Mouse (Mus musculus) lung, embryonic 16.5 days (tissue): ENCODE measurements around the gene Scd2. TPM values are rescaled to one million over a fixed set of nuclear protein-coding genes. Genes with fewer than 3 reads are reported as not detected.

Experiments used
- ATAC-seq: fragments of 200-750 bp; cut with Nextera tagmentation; 2 replicates; pipeline ENCODE4 v1.8.0; 2017; ENCODE audit warnings: low read depth, mild to moderate bottlenecking, moderate library complexity
- H3K27ac ChIP-seq: fragments of 300-500 bp; sonication (generic); 2 replicates; pipeline ENCODE4 v1.5.1; 2014; ENCODE audit warnings: mild to moderate bottlenecking, control low read depth, low read length
- H3K27me3 ChIP-seq: fragments of 300-500 bp; sonication (generic); 2 replicates; pipeline ENCODE4 v1.6.1; 2014; ENCODE audit warnings: low read depth, low read length, mixed read lengths; ENCODE audit not compliant: control insufficient read depth, insufficient read depth
- H3K36me3 ChIP-seq: fragments of 300-500 bp; sonication (generic); 2 replicates; pipeline ENCODE4 v1.6.1; 2014; ENCODE audit warnings: low read length; ENCODE audit not compliant: control insufficient read depth, insufficient read depth
- H3K4me1 ChIP-seq: fragments of 300-500 bp; sonication (generic); replicated peaks from 2 replicates; pipeline ENCODE4 v1.6.1; 2014; ENCODE audit warnings: low read length, mixed read lengths; ENCODE audit not compliant: control insufficient read depth, insufficient read depth
- H3K4me2 ChIP-seq: fragments of 300-500 bp; sonication (generic); 2 replicates; pipeline ENCODE4 v1.6.1; 2014; ENCODE audit warnings: low read depth, low read length, control low read depth
- H3K4me3 ChIP-seq: fragments of 300-500 bp; sonication (generic); 2 replicates; pipeline ENCODE4 v1.5.1; 2014; ENCODE audit warnings: mild to moderate bottlenecking, low read length, control low read depth
- H3K9ac ChIP-seq: fragments of 300-500 bp; sonication (generic); 2 replicates; pipeline ENCODE4 v1.6.1; 2014; ENCODE audit warnings: low read length, control low read depth
- H3K9me3 ChIP-seq: fragments of 300-500 bp; sonication (generic); 2 replicates; pipeline ENCODE4 v1.6.1; 2016; ENCODE audit warnings: low read length; ENCODE audit not compliant: control insufficient read depth
- WGBS: fragments of 180-500 bp; shearing (Covaris S2); extraction: QIAGEN DNeasy Blood & Tissue Kit; methylation state at CpG from one replicate; pipeline ENCODE4 v1.1.7; 2014; 5-methylcytosine and 5-hydroxymethylcytosine counted together
- polyA plus RNA-seq: library from polyadenylated mRNA; unstranded; fragments of >200 nt; fragmentation: Nextera tagmentation; extraction: Ambion mirVana; gene quantifications from 2 replicates; pipeline ENCODE4 v1.2.1, GENCODE M21; 2015

The Scd2 gene
- polyA plus RNA-seq, 1 experiment from 2014 or later = 232 TPM

- Histone ChIP-seq H3K36me3 (peaks cover 58% of the 10 kb centered on the region), H3K4me2 (peak overlapping the region; percentile 96; the same call in 1 of the 2 replicates), H3K9me3 (no peaks in the 10 kb centered on the region), H3K4me3 (peak overlapping the region; percentile 3; the same call in 1 of the 2 replicates), H3K9ac (peak overlapping the region; percentile 33), H3K27me3 (no peaks in the 10 kb centered on the region), H3K4me1 (peaks cover 78% of the 10 kb centered on the region), H3K27ac (peak overlapping the region; percentile 54)
- WGBS = 25% methylated on average over 6 of the region's 6 CpGs
- ATAC-seq = no peak
Measured at GRCm38 (mm10) chr19:44299902-44300301, 6.4 kb downstream of the Scd2 start.

- no peak overlapping the region for H3K4me2 ChIP-seq
- H3K4me3 ChIP-seq = no peak overlapping the region
- peaks cover 63% of the 10 kb centered on the region for H3K36me3 ChIP-seq
- ATAC-seq = no peak
- peaks cover 80% of the 10 kb centered on the region for H3K4me1 ChIP-seq
- peak overlapping the region; percentile 33 for H3K9ac ChIP-seq
- WGBS = 70% methylated on average over 7 of the region's 7 CpGs
- H3K27ac ChIP-seq = peak overlapping the region; percentile 54
- no peaks in the 10 kb centered on the region for H3K27me3 ChIP-seq
- no peaks in the 10 kb centered on the region for H3K9me3 ChIP-seq
Measured at GRCm38 (mm10) chr19:44300520-44300919, 7.0 kb downstream of the Scd2 start.

- H3K4me1 ChIP-seq = peaks cover 75% of the 10 kb centered on the region
- peaks cover 65% of the 10 kb centered on the region for H3K36me3 ChIP-seq
- H3K4me3 ChIP-seq = no peak overlapping the region
- H3K9ac ChIP-seq = no peak overlapping the region
- H3K27me3 ChIP-seq = no peaks in the 10 kb centered on the region
- peak overlapping the region; percentile 32; the same call in 1 of the 2 replicates for H3K27ac ChIP-seq
- WGBS = 40% methylated on average over 16 of the region's 16 CpGs
- peak; percentile 34; the same call in 1 of the 2 replicates for ATAC-seq
- H3K9me3 ChIP-seq = no peaks in the 10 kb centered on the region
- no peak overlapping the region for H3K4me2 ChIP-seq
Measured at GRCm38 (mm10) chr19:44301176-44301575, 7.7 kb downstream of the Scd2 start.

GRCm38 (mm10) chr19:44301671-44302305, 8.3 kb downstream of the Scd2 start:
- Histone ChIP-seq H3K27ac (peak overlapping the region; percentile 38), H3K36me3 (peaks cover 69% of the 10 kb centered on the region), H3K4me1 (peaks cover 69% of the 10 kb centered on the region), H3K4me3 (no peak overlapping the region), H3K27me3 (no peaks in the 10 kb centered on the region), H3K9ac (no peak overlapping the region), H3K4me2 (no peak overlapping the region), H3K9me3 (no peaks in the 10 kb centered on the region)
- 51% methylated on average over 9 of the region's 9 CpGs for WGBS
- no peak for ATAC-seq

GRCm38 (mm10) chr19:44302901-44303300, 9.4 kb downstream of the Scd2 start:
- ATAC-seq = peak; percentile 50
- H3K9me3 ChIP-seq = no peaks in the 10 kb centered on the region
- H3K36me3 ChIP-seq = peaks cover 68% of the 10 kb centered on the region
- H3K9ac ChIP-seq = no peak overlapping the region
- 69% methylated on average over 11 of the region's 11 CpGs for WGBS
- H3K27me3 ChIP-seq = no peaks in the 10 kb centered on the region
- H3K4me1 ChIP-seq = peaks cover 58% of the 10 kb centered on the region
- no peak overlapping the region for H3K4me2 ChIP-seq
- no peak overlapping the region for H3K4me3 ChIP-seq
- H3K27ac ChIP-seq = peak overlapping the region; percentile 38

- H3K36me3 ChIP-seq = peaks cover 71% of the 10 kb centered on the region
- H3K4me1 ChIP-seq = peaks cover 52% of the 10 kb centered on the region
- WGBS = 41% methylated on average over 8 of the region's 8 CpGs
- no peaks in the 10 kb centered on the region for H3K27me3 ChIP-seq
- H3K9ac ChIP-seq = no peak overlapping the region
- ATAC-seq = no peak
- no peak overlapping the region for H3K4me3 ChIP-seq
- peak overlapping the region; percentile 38 for H3K27ac ChIP-seq
- H3K9me3 ChIP-seq = no peaks in the 10 kb centered on the region
- no peak overlapping the region for H3K4me2 ChIP-seq
Measured at GRCm38 (mm10) chr19:44303502-44303901, 10.0 kb downstream of the Scd2 start.

GRCm38 (mm10) chr19:44304419-44304818, 10.9 kb downstream of the Scd2 start:
- Histone ChIP-seq H3K36me3 (peaks cover 68% of the 10 kb centered on the region), H3K9me3 (no peaks in the 10 kb centered on the region), H3K4me3 (no peak overlapping the region), H3K4me1 (peaks cover 43% of the 10 kb centered on the region), H3K4me2 (no peak overlapping the region), H3K27ac (peak overlapping the region; percentile 12; the same call in 1 of the 2 replicates), H3K9ac (no peak overlapping the region), H3K27me3 (no peaks in the 10 kb centered on the region)
- WGBS = 78% methylated on average over 10 of the region's 10 CpGs
- ATAC-seq = no peak

- Histone ChIP-seq H3K9me3 (no peaks in the 10 kb centered on the region), H3K4me2 (no peak overlapping the region), H3K36me3 (peaks cover 67% of the 10 kb centered on the region), H3K4me3 (no peak overlapping the region), H3K27me3 (no peaks in the 10 kb centered on the region), H3K4me1 (peaks cover 39% of the 10 kb centered on the region), H3K27ac (peak overlapping the region; percentile 12; the same call in 1 of the 2 replicates), H3K9ac (peak overlapping the region; percentile 19; the same call in 1 of the 2 replicates)
- 59% methylated on average over 16 of the region's 16 CpGs for WGBS
- ATAC-seq = no peak
Measured at GRCm38 (mm10) chr19:44304851-44305510, 11.5 kb downstream of the Scd2 start.

GRCm38 (mm10) chr19:44305701-44306100, 12.2 kb downstream of the Scd2 start:
- no peak overlapping the region for H3K4me3 ChIP-seq
- H3K9me3 ChIP-seq = no peaks in the 10 kb centered on the region
- no peaks in the 10 kb centered on the region for H3K27me3 ChIP-seq
- 85% methylated on average over 15 of the region's 15 CpGs for WGBS
- H3K9ac ChIP-seq = no peak overlapping the region
- no peak overlapping the region for H3K4me2 ChIP-seq
- peaks cover 32% of the 10 kb centered on the region for H3K4me1 ChIP-seq
- no peak for ATAC-seq
- peak overlapping the region; percentile 32; the same call in 1 of the 2 replicates for H3K27ac ChIP-seq
- H3K36me3 ChIP-seq = peaks cover 61% of the 10 kb centered on the region
